Mouse (Mus musculus) heart, postnatal 10 days (tissue): ENCODE results near the gene Mrps18a. TPM values are rescaled to one million over a fixed set of nuclear protein-coding genes. Genes with fewer than 3 reads are reported as not detected.
A peak's percentile ranks its signal among the peaks of the same experiment; 100 is the strongest.

Experiments used
- DNase-seq, 2 experiments: peaks; one replicate each; pipeline ENCODE4 v3.0.0; 2021
- intact Hi-C: fragments of 180-260 bp; cut with DNase I; formaldehyde crosslinking; loops from one replicate; pipeline ENCODE4 v1.15.1; 2025
- total RNA-seq, 2 experiments: library from RNA; stranded (reverse); gene quantifications; 2 replicates each; pipeline ENCODE4 v1.2.3; 2021

Mrps18a gene
- 100 to 1,000 TPM; 121 to 129 TPM for total RNA-seq

- peak; percentile 85 to 92 for DNase-seq
- intact Hi-C loops = no loop called here
Measured at GRCm38 (mm10) chr17:46110402-46111289, at the start of gene Mrps18a. Gene Mrps18a, plus strand, starts transcription at chr17:46110986.

DNA sequence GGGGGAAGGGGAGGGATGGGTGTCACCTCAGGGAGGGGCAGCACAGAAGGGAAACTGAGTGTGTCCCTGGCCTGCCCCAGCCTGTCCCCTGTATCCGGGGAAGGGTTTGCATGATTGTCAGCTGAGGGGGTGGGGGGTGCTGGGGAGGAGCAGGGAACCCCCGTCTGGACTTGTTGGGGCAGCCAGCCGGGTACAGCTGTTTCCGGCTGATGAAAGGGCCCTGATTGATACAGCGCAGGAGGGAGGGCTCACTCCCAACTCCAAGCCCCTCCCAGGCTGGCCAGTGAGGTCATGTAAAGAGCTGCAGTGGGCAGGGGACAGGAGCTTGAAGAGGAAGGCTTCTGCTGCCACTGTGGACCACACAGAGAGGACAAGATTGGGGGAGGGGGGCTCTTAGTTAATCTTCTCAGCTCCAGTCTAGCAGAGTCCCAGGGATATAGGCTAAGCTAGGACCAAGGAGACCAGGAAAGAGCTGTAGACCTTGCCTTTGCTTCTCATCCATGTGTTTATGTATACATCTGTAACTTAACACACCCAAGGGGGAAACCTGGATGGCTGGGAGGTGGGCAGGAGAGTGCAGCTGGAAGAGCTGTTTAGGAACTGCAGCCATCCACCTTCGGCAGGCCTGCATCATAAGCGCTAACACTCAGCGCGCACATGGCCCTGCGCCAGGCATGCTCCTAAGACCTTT, 47.4 kb upstream of the Mrps18a start:
- intact Hi-C loops = no loop called here
- peak; percentile 68 to 69 for DNase-seq

GRCm38 (mm10) chr17:46063974-46064312, 46.8 kb upstream of the Mrps18a start:
- intact Hi-C loops = no loop called here
- DNase-seq = no peak

GRCm38 (mm10) chr17:46070046-46070445, 40.7 kb upstream of the Mrps18a start:
- intact Hi-C loops = no loop called here
- DNase-seq = no peak

DNA sequence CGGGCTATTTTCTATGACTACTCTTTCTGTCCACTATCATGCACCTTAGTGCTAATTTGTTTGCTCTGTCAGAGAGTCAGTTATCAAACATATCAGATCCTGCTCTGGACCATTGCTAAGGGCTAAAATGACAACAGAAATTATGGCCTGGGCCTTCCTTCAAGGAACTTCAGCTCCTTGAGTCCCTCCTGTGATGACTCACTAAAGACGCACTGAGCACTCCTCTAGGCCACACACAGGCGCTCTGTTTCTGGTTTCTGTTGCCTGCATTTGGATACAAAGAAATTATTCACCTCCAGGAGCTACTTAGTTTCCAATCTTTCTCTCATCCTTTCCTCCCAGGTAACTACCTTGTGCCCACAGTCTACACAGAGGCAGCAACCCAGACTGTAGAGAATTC, 39.3 kb upstream of the Mrps18a start:
- DNase-seq = no peak
- intact Hi-C loops = no loop called here

- intact Hi-C loops = no loop called here
- DNase-seq = peak; percentile 67 to 73
Measured at GRCm38 (mm10) chr17:46073730-46074301, 37.0 kb upstream of the Mrps18a start.

- no peak for DNase-seq
- intact Hi-C loops = no loop called here
Measured at GRCm38 (mm10) chr17:46074398-46075115, 36.2 kb upstream of the Mrps18a start.

GRCm38 (mm10) chr17:46075116-46075485, 35.7 kb upstream of the Mrps18a start:
- peak; percentile 50 to 60 for DNase-seq
- intact Hi-C loops = no loop called here

DNA sequence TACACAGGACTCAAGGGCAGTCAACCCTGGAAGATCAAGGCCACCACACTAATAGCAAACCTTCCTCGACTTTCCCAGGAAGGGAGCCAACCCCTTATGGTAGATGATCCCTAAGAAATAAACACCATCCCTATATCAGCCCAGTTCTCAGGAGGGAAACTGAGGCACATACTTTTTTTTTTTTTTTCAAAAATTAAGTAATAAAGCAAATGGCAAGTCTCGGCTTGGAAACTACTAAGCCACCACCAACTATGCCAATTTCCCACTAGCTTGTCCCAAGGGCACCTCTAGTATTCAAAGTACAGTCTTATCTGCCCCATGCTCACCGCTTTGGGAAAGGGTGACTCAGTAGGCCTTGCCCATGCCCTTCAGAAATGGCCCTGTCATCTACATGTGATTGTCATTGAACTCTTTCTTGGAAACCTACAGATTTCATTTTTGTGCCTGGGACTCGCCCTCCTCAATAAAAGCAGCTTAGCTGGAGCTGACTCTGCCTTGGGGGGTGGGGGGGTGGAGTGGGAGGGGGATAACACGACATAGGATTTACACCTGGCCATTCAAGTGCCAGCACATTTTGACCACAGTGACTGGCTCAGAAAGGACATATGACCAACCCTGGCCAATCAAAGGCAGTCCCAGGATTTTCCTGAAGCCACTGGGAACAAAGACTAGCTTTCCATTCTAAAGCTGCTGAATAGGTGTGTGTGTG, 35.1 kb upstream of the Mrps18a start:
- DNase-seq = no peak
- intact Hi-C loops = no loop called here

DNA sequence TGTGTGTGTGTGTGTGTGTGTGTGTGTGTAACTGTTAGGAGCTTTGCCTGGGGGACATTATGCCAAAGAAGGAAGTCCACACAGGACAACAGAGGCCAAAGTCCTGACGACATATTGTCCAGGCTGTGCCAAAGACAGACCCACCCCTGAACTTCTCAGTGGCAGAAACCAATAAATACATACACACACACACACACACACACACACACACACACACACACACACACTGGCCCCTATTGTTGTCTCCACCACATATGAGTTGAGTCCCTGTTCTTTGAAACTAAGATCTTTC, 34.6 kb upstream of the Mrps18a start:
- intact Hi-C loops = no loop called here

GRCm38 (mm10) chr17:46077921-46078534, 32.8 kb upstream of the Mrps18a start:
- no peak for DNase-seq
- intact Hi-C loops = no loop called here

More for the DNA sequence above, 34.6 kb upstream of the Mrps18a start:
- DNase-seq = no peak

GRCm38 (mm10) chr17:46079037-46079436, 31.7 kb upstream of the Mrps18a start:
- no peak for DNase-seq
- intact Hi-C loops = no loop called here

GRCm38 (mm10) chr17:46080388-46080787, 30.4 kb upstream of the Mrps18a start:
- intact Hi-C loops = no loop called here

GRCm38 (mm10) chr17:46081042-46081441, 29.7 kb upstream of the Mrps18a start:
- DNase-seq = no peak
- intact Hi-C loops = no loop called here

More at GRCm38 (mm10) chr17:46080388-46080787, 30.4 kb upstream of the Mrps18a start:
- DNase-seq = no peak

GRCm38 (mm10) chr17:46081657-46082056, 29.1 kb upstream of the Mrps18a start:
- peak; percentile 82 to 85 for DNase-seq
- intact Hi-C loops = no loop called here

DNA sequence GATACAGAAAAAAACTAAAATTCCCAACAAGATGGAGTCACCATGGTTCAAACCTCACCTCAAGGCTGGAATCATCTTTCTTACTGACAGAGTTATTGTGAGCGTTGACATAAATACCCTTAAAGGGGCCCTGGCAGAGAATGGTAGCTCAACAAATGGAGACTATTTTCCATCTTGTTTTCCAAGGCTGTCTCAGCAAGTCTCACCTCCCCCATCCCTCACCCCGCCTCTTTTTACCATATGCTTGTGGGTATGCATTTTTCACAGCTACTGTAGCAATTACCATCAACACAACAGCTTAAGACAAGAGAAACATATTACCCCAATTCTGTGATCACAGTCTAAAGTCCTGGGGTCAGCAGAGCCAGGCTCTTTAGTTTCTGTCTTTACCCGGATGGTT, 27.4 kb upstream of the Mrps18a start:
- no peak for DNase-seq

GRCm38 (mm10) chr17:46084091-46084501, 26.7 kb upstream of the Mrps18a start:
- DNase-seq = peak; percentile 88 to 90
- intact Hi-C loops = no loop called here

More for the DNA sequence above, 27.4 kb upstream of the Mrps18a start:
- intact Hi-C loops = no loop called here

DNA sequence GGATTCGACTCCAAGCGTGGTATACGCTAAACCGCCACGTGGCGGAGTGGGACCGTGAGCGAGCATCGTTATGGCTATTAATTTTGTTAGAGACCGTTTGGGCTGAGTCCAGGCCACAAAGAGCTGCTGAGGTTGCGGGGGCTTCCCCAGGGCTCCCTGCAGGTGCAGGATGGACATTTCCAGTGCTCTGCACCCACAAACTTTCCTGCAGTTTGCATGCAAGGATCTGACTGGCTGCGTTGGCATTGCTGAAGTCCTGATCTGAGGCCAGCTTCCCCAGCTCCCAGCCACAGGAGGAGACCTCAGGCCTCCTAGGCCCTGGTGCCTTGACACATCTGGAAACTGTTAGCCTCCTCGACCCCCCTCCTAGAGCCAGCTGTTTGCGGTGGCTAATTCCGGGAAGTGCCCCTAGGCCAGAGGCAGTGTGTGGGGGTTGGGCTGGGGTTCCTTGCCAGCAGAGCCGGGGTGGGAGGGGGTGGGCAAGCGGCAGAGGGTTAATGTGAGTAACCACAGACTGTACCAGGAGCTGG, 24.4 kb upstream of the Mrps18a start:
- intact Hi-C loops = no loop called here
- DNase-seq = no peak

- intact Hi-C loops = no loop called here
- DNase-seq = no peak
Measured at GRCm38 (mm10) chr17:46091351-46091750, 19.4 kb upstream of the Mrps18a start.

DNA sequence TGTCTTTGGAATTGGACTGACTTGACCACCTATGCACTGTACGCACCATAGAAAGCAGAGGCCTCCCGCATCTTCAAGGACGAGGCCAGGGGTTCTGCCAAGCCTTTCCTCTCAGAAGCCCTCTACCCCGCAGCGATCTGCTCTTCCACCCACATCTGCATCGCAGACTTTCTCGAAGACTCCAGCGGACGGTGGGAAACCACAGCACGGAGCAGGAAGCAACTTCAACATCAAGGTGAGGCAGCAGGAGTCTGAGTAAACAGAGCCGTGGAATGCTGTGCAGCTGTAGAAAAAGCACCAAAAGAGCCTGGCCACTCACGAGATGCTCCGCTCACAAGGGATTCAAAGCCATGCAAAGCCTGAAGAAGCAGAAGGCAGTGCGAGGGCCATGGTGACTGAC, 18.9 kb upstream of the Mrps18a start:
- intact Hi-C loops = no loop called here
- no peak for DNase-seq
